Mouse (Mus musculus): ENCODE results near the gene Hba-a1.
A peak's percentile ranks its signal among the peaks of the same experiment; 100 is the strongest.
"Not testable (repeated sequence)": the region's sequence is repeated elsewhere in the genome, so short reads cannot be mapped to it uniquely, and the experiment has no call there.

Gene Hba-a1

DNA sequence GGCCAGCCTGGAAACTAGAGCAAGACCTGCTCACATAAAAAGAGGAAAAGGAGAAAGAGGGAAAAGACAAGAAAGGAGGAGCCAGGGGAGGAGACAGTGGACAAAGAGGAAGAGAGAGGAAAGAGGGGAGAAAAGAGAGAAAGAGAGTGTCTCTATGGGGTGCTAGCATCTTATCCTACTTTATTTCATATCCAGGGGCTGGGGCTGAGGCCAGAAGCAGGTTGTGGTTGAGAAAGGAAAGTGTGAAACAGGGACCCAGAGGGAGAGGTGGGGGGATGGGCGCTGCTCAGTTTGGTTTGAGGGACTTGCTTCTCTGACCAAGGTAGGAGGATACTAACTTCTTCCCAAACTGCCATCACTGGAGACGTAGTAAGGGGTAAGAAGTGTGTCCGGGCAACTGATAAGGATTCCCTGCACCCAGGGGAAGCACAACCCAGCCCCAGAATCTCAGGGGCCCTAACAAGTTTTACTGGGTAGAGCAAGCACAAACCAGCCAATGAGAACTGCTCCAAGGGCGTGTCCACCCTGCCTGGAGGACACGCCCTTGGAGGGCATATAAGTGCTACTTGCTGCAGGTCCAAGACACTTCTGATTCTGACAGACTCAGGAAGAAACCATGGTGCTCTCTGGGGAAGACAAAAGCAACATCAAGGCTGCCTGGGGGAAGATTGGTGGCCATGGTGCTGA, at the start of gene Hba-a1:
Gene Hba-a1 (plus strand): TSS at position 421 of the 687 bp plus-strand sequence.
- DNase-seq (ENCODE audit: low spot score in 2 of 2): not testable (repeated sequence)

DNA sequence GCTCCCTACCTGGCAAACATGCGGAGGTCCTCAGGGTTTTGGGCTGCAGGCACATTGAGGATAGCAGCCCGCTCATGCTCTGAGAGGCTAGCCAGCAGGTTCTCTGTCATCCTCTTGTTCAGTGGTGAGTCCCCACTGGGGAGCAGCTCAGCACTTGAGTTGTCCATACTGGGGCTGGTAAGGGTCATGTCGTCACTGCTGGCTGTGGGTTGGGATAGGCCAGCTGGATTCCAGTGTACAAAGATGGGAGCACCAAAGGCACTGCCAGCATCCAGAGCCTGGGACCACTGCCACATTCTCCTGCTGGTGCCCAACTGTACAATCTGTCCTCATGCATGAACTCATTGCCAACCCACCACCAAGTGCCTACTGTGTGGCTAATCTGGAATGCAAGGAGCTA, 49.4 kb upstream of the Hba-a1 start:
- no peak for DNase-seq (ENCODE audit: low spot score in 2 of 2)

DNA sequence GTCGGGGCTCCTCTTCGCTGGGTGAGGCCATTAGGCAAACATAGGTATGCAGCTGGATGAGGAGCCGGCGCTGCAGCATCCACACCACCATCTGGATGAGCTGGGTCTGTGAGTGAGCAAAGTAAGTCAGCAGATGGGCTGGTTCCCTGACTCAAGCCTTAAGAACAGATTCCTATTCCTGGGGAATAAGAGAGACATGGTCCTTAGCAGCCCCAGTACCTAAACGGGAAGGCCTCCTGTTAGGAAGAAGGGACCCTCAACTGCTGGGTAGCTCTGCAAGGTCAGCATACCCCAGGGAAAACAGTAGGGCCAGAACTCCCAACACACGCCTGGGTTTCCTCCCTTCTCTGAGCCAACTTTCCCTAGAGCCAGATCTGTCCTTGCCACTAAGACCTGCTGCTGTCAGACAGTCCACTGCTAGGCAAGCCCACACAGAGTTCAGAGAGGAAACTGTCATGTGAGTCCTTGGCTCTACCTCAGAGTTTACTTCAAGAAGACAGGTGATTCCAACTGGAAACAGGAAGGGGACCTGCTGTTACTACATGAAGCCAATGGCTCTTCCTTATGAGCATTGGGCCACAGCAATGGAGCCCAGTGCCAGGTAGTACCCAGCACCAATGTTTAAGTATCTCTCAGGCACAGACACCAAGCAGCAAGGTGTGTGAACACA, 48.4 kb upstream of the Hba-a1 start:
- no peak for DNase-seq (ENCODE audit: low spot score in 2 of 2)

DNA sequence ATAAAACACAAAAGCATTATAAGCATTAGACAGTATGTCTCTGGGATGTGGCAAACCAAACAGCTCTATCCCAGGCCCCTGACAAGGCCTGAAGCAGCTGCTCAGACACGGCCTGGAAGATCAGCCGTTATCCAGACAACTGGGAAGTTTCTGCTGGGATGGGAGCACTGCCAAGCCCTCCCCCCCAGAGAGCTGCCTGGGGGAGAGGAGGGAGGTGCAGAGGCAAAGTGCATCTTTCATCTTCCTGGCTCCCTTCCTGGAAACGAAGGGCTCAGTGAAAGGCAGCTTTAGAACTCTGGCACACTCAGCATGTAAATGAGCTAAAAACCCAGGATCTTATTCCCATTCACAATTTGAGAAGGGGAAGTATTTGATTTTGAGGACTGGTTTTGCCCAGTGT, 47.7 kb upstream of the Hba-a1 start:
- DNase-seq (ENCODE audit: low spot score in 2 of 2): peak in 1 of 2 experiments; percentile 72

DNA sequence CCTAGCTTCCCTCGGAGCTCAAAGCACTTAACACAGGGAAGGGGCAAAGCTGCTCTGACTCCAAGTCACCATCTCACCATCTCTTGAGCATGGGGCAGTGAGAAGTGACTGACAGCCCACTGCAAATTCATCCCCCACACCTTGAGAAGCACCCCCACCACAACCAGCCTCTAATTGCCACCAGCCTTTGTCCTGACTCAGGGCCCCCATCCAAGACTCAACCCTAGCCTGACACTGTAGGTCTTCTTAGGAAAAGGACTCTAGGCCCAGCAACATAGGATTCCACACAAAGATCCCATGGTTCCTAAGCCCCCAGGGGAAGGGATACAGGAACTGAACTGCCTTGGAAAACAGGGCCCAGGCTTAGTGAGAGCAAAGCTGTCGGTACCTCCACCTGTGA, 47.2 kb upstream of the Hba-a1 start:
- DNase-seq (ENCODE audit: low spot score in 2 of 2): no peak

DNA sequence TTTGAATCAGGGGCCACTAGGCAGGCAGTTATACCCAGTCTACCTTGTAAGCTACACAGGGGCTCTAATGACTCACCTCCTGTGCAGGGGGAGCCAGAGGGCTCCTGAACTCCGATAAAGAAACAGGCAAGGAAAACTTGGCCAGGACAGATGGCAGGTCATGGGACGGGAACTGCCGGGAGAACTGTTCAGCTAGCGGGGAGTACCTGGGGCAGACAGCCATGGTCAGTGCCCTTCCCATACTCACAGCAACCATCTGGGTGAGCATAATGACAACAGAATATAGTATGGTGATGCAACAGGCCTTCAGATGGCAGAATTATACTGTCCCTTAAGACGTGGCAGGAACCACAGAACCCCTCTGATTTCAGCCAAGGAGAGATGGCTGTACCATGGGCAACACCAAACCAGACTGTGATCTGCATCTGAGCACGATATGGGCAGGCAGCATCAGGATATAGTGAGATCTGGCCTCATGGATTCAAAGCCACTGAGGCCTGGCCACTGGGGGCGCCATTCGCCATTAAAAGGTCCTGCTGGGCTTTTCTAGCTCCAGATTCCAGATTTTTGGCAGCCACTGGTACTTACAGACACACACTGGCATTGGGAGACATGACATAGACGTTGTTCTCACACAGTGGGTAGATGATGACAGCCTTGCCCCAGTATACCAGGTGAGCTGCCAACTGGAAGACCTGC, 46.5 kb upstream of the Hba-a1 start:
- no peak for DNase-seq (ENCODE audit: low spot score in 2 of 2)

DNA sequence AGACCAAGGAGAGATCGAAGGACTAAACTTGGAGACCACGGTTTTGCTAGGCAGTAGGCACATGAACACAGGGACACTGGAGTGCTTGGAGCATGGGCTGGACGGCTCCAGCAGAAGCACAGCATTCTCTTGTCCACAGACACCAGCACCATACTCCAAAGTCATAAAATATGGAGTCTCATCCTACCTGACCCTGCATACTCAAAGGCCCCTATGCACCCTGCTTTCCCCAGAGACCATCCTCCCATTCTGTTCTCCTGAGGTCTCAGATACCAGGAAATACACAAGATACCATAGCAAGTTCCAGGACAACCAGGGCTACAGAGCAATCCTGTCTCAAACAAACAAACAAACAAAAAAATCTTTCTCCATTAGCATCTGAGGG, 45.9 kb upstream of the Hba-a1 start:
- DNase-seq (ENCODE audit: low spot score in 2 of 2): no peak

DNA sequence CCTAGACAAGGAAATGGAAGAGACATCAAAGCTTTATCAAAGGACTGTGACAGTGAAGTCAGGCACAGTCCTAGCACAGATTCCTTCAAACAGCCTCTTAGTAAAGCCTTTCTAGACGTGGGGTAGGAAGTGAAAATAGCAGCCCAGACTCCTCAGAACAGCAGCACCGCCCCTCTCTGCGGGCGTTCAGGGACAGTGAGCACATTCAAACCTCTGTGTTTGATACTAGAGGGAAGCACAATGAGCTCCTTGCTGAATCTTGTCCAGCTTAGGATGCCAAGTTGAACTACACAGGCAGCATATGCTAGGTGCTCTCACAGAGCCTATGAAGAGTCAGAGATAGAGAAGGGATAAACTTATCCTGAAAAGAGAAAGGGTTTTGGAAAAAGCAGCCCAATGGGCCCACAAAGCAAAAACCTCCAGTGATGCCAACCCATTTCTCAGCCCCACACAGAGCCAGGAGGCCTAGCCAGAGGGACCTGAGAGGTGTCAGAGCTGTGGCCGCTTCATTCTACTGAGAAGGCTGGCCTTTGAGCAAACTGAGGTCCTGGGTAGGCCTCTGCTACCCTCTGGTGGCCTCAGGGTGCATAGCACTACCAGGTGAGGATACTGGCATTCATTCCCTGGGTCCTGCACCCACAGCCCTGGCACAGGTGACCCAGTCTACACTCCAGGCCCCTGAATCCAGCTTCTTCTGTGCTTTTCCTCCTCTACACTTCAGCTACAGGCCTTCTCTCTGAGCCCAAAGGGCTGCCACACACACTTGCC, 45.0 kb upstream of the Hba-a1 start:
- peak in 1 of 2 experiments; percentile 84 for DNase-seq (ENCODE audit: low spot score in 2 of 2)

DNA sequence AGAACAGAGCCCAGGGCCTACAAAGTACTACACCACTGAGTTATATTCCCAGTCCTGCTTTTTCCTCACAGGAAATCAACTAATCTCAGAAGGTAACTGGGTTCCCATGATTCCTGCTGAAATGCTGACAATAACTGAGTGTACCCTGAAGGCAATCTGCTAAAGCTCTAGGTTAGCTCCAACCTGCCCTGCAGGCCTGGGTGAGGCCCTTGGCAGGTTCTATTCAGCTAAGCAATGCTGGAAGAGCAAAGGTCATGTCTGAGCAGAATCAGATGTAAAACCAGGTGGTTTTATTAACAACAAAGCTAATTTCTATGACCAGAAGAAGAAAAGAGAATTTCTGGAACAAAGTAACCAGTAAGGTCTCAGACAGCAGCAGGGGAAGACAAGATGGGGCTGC, 41.9 kb upstream of the Hba-a1 start:
- no peak for DNase-seq (ENCODE audit: low spot score in 2 of 2)

DNA sequence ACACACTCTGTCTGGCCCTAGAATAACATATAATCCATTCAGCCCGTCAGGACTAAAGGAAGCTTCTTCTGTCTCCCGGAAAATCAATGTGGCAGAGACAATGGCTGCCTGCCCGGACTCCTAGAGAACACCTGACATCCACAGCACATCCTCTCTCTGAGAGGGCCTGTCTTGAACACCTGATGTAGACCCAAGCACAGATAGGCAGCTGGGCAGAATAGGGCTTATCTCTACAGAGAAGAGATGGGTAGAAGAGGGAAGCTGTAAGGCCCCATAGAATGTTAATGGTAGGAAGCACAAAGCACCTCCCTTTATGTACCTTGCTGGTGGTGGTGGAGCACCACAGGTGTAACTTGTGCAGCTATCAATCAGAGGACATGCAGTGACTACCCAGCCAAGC, 41.1 kb upstream of the Hba-a1 start:
- DNase-seq (ENCODE audit: low spot score in 2 of 2): no peak

DNA sequence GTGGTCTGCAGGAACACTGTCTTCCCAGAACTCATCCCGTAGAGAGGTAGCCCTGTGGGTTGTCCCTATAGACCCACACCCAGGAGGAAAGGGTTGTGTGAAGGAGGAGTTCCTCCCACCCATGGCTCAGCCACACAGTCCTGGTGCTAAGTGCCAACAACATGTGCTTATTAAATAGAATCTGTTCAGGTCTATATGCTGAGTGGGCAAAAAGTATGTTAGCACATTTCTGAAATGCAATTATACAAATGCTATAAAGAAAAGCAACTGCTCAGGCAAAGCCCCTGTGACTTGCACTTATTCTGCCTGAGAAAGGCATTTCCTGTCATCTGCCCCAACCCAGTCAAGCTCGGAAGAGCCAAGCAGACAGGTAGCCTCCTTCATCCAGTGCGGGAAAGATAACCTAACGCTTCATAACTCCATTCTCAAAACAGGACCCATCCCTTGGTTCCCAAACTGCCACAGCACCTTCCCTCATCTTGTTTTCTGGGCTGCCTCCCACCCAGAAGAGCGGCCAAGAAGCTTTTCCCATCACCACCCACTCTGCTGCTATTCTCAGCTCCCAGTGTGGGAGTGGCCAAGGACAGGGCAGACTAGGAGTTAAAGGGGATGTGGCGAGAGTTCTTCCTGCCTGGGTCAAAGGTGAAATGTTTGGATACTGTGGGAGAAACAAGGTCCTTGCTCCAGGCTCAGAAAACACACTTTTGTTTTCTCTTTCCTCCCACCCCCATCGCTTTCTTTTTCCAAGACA, 39.9 kb upstream of the Hba-a1 start:
- DNase-seq (ENCODE audit: low spot score in 2 of 2): no peak

DNA sequence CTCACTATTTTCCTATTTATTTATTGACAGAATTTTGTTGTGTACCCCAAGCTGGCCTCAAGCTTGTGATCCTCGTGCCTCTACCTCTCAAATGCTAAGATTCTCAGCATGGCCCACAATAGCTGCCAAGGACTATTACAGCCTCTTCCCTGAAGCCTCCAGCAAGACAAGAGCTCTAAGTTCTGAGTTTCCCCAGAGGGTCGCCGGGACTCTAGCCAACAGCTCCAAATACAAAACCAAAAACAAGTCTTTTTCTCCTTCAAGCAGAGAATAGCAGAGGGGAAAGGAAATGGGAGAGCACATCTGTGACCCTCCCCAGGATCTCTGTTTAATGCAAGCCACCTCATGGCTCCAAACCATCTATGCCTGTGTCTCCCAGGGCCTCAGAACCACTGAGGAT, 39.2 kb upstream of the Hba-a1 start:
- no peak for DNase-seq (ENCODE audit: low spot score in 2 of 2)

DNA sequence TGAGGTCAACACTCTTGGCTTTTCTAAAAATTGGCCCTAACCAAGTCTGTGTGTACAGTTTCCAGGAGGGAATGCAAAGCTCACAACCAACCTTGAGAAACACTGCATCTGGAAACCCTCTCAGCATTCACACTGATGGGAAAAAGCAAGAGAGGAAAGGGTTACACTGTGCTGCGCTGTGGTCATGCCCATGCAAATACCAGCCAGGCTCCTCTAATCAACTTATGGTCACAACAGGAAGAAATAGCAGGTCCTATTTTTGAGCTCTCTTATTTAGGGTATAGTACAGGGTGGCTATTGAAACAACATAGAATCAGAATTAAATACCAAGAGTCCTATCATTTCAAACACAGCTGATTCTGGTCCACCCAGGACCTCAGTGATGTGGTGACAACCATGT, 38.7 kb upstream of the Hba-a1 start:
- DNase-seq (ENCODE audit: low spot score in 2 of 2): no peak

DNA sequence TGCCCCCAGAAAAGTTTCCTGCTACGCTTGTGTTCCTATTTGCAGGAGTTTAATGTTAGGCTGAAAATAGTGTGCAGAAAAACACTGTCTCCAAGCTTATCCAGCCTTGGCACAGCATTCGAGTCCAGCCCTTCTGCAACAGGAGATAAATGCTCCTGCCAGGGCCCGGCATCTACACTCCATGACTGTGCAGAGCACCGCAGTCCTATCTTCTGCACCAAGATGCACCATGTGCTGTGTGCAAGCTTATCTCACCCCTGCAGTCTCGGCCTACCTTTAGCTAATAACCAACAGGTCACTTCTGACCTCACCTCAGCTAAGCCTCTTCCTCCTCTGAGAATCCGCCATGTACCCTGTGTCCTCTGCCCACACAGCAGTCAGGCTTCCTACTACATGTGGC, 37.7 kb upstream of the Hba-a1 start:
- no peak for DNase-seq (ENCODE audit: low spot score in 2 of 2)

DNA sequence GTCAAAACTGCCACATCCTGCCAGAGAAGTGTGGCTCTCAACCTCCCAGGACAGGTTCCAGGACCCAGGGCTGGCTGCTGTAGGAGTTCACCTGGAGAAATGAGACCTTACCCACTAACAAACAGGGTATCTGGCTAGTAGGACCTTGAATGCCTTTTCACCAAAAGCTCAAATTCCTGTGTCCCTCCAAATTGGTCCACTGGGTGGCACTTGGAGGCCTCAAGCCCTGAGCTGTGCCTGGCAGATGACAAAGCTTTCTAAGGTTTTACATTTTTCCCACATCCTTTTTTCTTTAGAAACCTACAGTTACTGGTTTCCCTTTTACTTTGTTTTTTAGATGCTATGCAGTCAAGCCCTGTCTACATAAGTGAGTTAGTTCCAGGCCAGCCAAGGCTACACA, 36.2 kb upstream of the Hba-a1 start:
- DNase-seq (ENCODE audit: low spot score in 2 of 2): no peak

DNA sequence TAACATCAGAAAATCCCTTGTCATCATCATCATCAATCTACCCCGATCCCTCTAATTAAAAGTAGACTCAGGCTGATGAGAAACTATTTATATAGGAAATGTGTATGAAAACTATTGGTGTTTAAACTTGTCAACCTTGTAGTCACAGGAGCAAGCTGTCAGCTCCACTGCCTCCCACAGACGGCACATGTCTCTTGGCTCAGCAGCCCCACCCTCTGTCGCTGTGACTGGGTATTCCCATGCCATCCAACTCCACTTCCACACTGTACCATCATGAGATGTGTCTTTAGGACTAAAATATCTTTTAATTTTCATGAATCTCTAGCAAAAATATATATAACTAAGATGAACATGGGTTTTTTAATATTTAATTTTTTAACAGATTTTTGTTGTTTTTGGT, 35.0 kb upstream of the Hba-a1 start:
- DNase-seq (ENCODE audit: low spot score in 2 of 2): no peak

DNA sequence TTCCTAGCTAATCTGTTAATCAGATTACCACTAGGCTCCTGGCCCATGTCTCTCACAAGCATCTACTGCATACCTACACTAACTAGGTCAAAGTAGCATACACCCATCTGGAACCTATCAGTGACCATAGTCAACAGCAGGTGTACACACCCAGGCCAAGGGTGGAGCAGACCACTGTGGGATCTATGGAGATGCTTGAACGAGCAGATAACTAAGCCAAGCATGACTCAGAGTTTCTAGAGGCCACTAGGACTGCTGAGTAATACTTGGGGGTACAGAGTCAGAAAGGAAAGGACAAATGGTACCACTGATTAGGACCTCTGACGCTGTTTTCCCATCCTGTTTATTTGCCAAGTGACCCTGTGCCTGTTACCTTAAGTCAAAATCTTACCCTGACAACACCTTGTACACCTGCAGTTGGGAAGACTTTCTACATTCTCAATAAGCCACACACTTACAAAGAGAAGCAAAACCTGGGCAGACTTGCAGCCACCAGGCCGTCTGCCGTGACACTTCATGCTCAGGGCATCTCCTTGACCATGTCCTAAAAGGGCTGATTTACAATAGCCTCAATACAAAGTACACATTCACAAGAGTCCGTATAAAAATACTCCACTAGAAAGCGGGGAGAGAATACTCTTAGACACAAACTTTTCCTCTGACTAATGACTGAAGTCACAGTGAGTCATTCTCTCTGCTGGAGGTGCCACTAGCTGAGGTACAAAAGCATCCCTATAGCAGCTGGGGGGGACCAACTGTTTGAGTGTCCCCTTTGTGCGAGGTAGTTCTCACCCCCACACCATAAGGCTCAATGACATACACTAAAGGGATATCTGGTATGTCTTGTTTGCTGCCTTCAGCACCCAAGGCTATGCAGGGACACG, 32.2 kb upstream of the Hba-a1 start:
- DNase-seq (ENCODE audit: low spot score in 2 of 2): no peak

DNA sequence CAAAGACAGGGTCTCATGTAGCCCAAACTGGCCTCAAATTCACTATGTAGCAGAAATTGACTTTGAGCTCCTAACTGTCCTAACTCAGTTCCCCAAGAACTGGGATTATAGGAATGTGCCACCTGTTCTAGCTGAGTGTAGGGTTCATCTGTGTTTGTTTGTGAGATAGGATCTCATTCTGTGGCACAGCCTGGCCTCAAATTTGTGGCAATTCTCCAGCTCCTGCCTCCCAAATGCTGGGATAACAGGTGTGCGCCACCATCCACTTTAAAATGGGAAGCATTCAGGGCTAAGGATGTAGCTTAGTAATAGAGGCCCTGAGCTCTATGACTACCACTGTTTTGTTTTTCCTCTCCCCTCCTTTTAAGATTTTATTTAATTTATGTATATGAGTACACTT, 30.2 kb upstream of the Hba-a1 start:
- DNase-seq (ENCODE audit: low spot score in 2 of 2): no peak

DNA sequence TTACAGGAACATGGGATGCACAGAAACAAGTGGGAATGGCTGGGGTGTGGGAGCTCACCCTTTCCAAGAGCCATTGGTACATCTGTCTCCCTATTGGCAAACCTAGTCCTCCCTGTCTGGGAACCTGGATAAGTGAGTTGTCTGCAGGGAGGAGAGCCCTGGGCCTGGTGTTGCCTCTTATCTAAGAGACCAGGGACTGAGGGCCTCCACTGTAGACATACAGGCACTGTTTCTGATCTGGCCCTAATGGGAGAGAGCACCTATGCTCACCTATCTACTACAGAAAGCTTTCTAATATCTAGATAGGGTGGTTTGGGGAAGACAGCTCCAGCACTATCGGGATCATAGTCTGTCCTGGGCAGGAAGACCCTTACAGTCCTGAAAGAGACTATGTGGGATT, 27.2 kb upstream of the Hba-a1 start:
- DNase-seq (ENCODE audit: low spot score in 2 of 2): no peak

DNA sequence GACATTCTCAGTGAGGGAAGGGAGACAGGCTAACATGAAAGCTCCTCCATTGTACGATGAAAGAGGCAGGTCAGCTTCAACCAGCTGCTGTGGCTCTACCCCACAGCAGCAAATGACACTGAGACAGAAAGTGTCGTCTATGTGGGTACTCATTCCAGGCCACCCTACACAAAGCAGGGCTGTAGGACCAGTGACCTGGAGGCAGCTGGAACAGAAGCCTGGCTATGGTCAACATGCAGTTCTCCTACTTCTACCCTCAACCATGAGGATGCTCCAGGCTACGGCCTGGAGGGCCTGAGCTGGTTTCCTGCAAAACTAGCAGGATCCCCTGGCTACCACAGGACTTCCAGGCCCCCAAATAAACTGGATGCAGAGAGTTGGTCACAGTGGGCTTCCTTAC, 26.7 kb upstream of the Hba-a1 start:
- no peak for DNase-seq (ENCODE audit: low spot score in 2 of 2)

All from left cerebral cortex, adult 9 months (tissue).